Mouse (Mus musculus): Measurements from ENCODE around the gene Tmem246. TPM values are rescaled to one million over a fixed set of nuclear protein-coding genes. Genes with fewer than 3 reads are reported as not detected.

The Tmem246 gene
- polyA plus RNA-seq, 1 experiment from 2014 or later, result 17.3 TPM

DNA sequence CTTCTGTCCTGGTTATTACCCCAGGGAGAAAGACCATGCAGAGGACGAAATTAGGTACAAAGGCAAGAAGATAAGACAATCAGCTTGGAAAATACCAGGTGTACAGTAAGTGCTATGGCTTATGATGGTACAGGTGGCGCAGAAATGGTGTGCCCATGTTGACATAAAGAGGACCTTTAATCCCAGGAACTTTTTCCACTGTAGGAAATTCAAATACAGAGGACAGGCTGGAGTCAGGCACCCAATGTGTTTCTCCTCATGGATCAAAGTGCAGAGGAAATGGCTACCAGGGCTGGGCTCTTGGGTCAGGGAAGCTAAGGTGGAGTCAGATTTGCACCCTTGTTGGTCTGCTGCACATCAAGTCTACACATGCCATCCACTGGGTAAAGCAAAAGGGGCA, 7.5 kb downstream of the Tmem246 start:
- Histone ChIP-seq H3K9ac (ENCODE audit: low read length) (no peak overlapping the region), H3K27me3 (ENCODE audit: control insufficient read depth, insufficient read depth, low read length) (no peaks in the 10 kb centered on the region), H3K9me3 (ENCODE audit: control insufficient read depth, low read length) (no peaks in the 10 kb centered on the region), H3K4me1 (replicated peaks; ENCODE audit: control insufficient read depth, insufficient read depth, low read length) (no peaks in the 10 kb centered on the region), H3K27ac (ENCODE audit: low read depth, low read length) (no peak overlapping the region), H3K4me2 (ENCODE audit: low read depth, low read length, severe bottlenecking) (no peak overlapping the region), H3K4me3 (ENCODE audit: low read depth, low read length) (no peak overlapping the region), H3K36me3 (ENCODE audit: control insufficient read depth, insufficient read depth, low read length) (no peaks in the 10 kb centered on the region; the same call in 1 of the 2 replicates)
- WGBS, result 89% methylated on average over 2 of the region's 2 CpGs
- ATAC-seq (replicated peaks; ENCODE audit: low FRiP score) (no peak), DNase-seq (ENCODE audit: low spot score) (no peak)

DNA sequence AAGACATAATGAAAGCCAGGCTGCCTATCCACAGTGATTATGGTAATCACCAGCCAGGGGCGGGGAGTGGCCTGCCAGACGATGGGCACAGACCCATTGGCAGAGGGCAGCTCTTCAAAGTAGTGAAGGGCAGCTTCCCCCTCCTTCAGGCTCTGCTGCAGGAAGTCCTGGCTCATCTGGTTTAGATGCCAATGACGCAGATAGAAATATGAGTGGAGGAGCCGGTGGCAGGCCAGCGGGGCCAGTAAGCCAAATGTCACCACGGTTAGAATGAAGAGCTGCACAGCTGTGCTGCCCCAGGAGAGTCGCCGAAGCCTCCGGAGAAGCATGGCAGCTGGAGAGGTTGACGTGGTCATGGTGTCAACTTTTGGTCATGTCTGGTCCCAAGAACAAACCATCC, 10.9 kb downstream of the Tmem246 start:
- DNase-seq (ENCODE audit: low spot score) (no peak), ATAC-seq (replicated peaks; ENCODE audit: low FRiP score) (no peak)
- no peaks in the 10 kb centered on the region; the same call in 1 of the 2 replicates for H3K36me3 ChIP-seq (ENCODE audit: control insufficient read depth, insufficient read depth, low read length)
- no peak overlapping the region for H3K27ac ChIP-seq (ENCODE audit: low read depth, low read length)
- H3K9ac ChIP-seq (ENCODE audit: low read length), result no peak overlapping the region
- H3K4me3 ChIP-seq (ENCODE audit: low read depth, low read length), result no peak overlapping the region
- no peaks in the 10 kb centered on the region for H3K4me1 ChIP-seq (replicated peaks; ENCODE audit: control insufficient read depth, insufficient read depth, low read length)
- no peaks in the 10 kb centered on the region for H3K27me3 ChIP-seq (ENCODE audit: control insufficient read depth, insufficient read depth, low read length)
- H3K4me2 ChIP-seq (ENCODE audit: low read depth, low read length, severe bottlenecking), result no peak overlapping the region
- 94% methylated on average over 10 of the region's 10 CpGs for WGBS
- no peaks in the 10 kb centered on the region for H3K9me3 ChIP-seq (ENCODE audit: control insufficient read depth, low read length)

DNA sequence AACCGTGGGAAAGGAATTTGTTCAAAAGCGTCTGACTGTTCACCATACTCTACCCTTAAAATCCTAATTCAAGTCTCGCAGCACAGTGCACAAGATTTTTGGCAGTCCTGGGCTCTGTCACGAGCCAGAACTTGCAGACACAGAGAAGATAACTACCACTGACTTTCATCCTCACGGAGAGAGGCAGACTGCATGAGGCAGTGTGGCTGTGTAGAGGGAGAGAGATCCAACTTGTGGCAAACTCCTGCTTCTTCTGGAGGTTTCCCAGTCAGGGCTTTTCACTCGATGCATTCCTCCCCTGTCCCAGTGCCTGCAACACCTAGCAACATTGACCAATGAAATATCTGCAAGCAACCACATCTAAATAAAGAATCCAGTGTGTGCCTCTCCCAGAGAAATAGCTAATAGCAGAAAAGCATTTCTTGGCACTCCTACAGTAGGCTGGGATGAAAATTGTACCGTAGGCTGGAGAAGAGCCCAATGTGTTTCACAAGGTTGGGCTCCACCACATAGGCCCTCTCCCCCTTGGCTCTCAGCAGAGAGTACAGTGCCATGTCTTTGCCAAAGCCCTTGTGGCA, 12.1 kb downstream of the Tmem246 start:
- no peak overlapping the region for H3K4me3 ChIP-seq (ENCODE audit: low read depth, low read length)
- H3K4me1 ChIP-seq (replicated peaks; ENCODE audit: control insufficient read depth, insufficient read depth, low read length), result no peaks in the 10 kb centered on the region
- no peak overlapping the region for H3K9ac ChIP-seq (ENCODE audit: low read length)
- DNase-seq (ENCODE audit: low spot score) (no peak), ATAC-seq (replicated peaks; ENCODE audit: low FRiP score) (no peak)
- H3K27me3 ChIP-seq (ENCODE audit: control insufficient read depth, insufficient read depth, low read length), result no peaks in the 10 kb centered on the region
- H3K36me3 ChIP-seq (ENCODE audit: control insufficient read depth, insufficient read depth, low read length), result no peaks in the 10 kb centered on the region; the same call in 1 of the 2 replicates
- H3K9me3 ChIP-seq (ENCODE audit: control insufficient read depth, low read length), result no peaks in the 10 kb centered on the region
- no peak overlapping the region for H3K4me2 ChIP-seq (ENCODE audit: low read depth, low read length, severe bottlenecking)
- H3K27ac ChIP-seq (ENCODE audit: low read depth, low read length), result no peak overlapping the region
- 91% methylated on average over 7 of the region's 7 CpGs for WGBS

DNA sequence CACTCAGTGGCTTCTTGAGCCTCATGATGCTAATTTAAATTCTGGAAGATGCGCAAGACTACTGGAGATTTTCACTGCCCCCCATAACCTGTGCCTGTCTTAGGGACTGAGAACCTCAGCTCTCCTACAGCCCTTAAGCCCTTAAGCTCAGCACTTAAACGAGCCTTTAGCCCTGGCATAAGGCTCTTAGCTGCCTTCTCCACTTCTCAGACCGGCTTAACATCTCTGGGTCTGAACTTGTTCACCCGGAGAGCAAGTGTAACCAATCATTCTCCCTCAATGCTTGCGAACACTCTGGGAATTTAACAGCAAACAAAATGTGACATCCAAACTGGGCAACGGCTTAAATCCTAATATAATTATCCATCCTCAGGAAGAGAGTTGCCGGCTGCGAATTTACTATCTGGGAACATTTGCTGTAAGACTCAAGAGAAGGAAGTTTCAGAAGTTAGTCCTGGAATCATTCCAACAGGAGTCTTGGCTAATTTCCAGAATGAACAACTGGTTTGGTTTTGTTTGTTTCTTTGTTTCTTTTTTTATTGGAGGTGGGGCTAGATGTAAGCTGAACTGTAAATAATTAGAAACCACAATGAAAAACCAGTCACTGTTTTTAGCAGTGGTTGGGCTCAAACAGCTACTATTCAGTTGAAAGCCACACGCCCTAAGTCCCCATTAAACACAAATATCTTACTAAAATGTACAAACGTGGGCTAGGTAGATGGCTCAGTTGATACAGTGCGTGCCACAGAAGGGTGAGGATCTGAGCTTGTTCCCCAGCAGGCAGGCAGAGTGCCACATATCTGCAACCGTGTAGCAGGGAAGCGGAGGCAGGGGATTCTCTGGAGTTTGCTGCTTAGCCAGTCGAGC, 13.5 kb downstream of the Tmem246 start:
- Histone ChIP-seq H3K4me3 (ENCODE audit: low read depth, low read length) (no peak overlapping the region), H3K4me1 (replicated peaks; ENCODE audit: control insufficient read depth, insufficient read depth, low read length) (no peaks in the 10 kb centered on the region), H3K9me3 (ENCODE audit: control insufficient read depth, low read length) (no peaks in the 10 kb centered on the region), H3K4me2 (ENCODE audit: low read depth, low read length, severe bottlenecking) (no peak overlapping the region), H3K36me3 (ENCODE audit: control insufficient read depth, insufficient read depth, low read length) (no peaks in the 10 kb centered on the region; the same call in 1 of the 2 replicates), H3K27ac (ENCODE audit: low read depth, low read length) (no peak overlapping the region), H3K27me3 (ENCODE audit: control insufficient read depth, insufficient read depth, low read length) (no peaks in the 10 kb centered on the region), H3K9ac (ENCODE audit: low read length) (no peak overlapping the region)
- DNase-seq (ENCODE audit: low spot score), result no peak
- 79% methylated on average over 14 of the region's 14 CpGs for WGBS
- no peak for ATAC-seq (replicated peaks; ENCODE audit: low FRiP score)

DNA sequence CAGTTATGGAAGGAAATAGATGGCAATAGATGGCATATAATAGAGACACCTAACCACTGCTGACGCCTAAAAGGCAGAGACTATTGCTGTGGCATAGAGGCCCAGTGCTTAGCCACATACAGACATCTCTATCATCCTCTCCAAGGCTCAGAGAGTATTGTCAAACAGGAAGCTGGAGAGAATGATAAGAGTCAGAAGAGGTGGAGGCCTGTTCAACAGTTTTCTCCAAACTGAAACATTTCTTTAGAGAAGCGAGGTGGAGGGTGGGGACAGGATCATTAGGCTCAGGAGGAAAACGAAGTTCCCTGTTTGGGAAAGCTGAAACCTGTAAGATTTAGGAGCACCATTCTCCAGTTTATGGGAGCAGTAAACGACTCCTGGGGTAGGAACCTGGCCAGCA, 16.4 kb downstream of the Tmem246 start:
- 78% methylated on average over 4 of the region's 4 CpGs for WGBS
- H3K27me3 ChIP-seq (ENCODE audit: control insufficient read depth, insufficient read depth, low read length), result no peaks in the 10 kb centered on the region
- no peak for ATAC-seq (replicated peaks; ENCODE audit: low FRiP score)

DNA sequence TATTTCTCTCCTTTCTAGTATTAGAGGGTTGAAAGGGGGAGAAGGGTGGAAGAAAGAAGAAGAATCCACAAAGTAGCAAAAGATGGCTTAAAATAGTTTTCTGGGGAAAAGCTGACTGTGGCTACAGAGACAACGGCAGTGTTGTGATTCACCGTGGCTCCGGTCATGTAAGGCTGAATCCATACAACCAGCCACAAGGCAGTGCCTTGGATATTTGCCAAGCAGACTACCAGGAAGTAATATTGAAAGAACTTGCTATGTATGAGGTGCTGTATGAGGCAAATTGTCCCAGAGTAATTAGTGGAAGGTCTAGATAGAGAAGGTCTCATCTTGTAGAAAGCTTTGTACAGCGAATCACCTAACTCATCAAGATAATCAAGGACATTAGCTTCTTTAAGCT, 25.5 kb downstream of the Tmem246 start:
- H3K4me2 ChIP-seq (ENCODE audit: low read depth, low read length, severe bottlenecking), result no peak overlapping the region
- no peak overlapping the region for H3K9ac ChIP-seq (ENCODE audit: low read length)
- DNase-seq (ENCODE audit: low spot score) (no peak), ATAC-seq (replicated peaks; ENCODE audit: low FRiP score) (no peak)
- H3K9me3 ChIP-seq (ENCODE audit: control insufficient read depth, low read length), result no peaks in the 10 kb centered on the region
- no peaks in the 10 kb centered on the region for H3K4me1 ChIP-seq (replicated peaks; ENCODE audit: control insufficient read depth, insufficient read depth, low read length)
- WGBS, result 91% methylated on average over 4 of the region's 4 CpGs
- H3K27ac ChIP-seq (ENCODE audit: low read depth, low read length), result no peak overlapping the region
- H3K4me3 ChIP-seq (ENCODE audit: low read depth, low read length), result no peak overlapping the region
- no peaks in the 10 kb centered on the region for H3K36me3 ChIP-seq (ENCODE audit: control insufficient read depth, insufficient read depth, low read length)
- no peaks in the 10 kb centered on the region for H3K27me3 ChIP-seq (ENCODE audit: control insufficient read depth, insufficient read depth, low read length)

More for the DNA sequence above, 16.4 kb downstream of the Tmem246 start:
- Histone ChIP-seq H3K36me3 (ENCODE audit: control insufficient read depth, insufficient read depth, low read length) (no peaks in the 10 kb centered on the region; the same call in 1 of the 2 replicates), H3K4me2 (ENCODE audit: low read depth, low read length, severe bottlenecking) (no peak overlapping the region), H3K9ac (ENCODE audit: low read length) (no peak overlapping the region), H3K4me3 (ENCODE audit: low read depth, low read length) (no peak overlapping the region), H3K4me1 (replicated peaks; ENCODE audit: control insufficient read depth, insufficient read depth, low read length) (no peaks in the 10 kb centered on the region), H3K9me3 (ENCODE audit: control insufficient read depth, low read length) (no peaks in the 10 kb centered on the region), H3K27ac (ENCODE audit: low read depth, low read length) (no peak overlapping the region)
- DNase-seq (ENCODE audit: low spot score), result no peak

DNA sequence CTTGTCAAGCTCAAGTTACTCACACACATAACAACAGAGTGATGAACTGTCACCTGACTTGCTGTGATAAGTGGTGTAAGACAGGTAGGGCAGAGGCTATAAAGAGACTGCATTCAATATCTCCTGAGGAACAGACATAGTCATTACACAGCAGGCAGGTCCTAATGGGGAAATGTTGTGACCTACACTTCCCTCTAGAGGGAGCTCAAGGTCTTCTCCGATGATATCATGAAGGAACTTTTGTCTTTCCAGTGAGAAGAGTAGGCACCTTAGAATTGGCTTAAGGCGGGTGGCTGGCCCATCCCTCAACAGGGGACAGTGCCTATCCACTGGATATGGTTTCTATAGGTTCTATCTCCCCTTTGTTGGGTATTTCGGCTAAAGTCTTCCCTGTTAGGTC, 30.1 kb downstream of the Tmem246 start:
- Histone ChIP-seq H3K36me3 (ENCODE audit: control insufficient read depth, insufficient read depth, low read length) (no peaks in the 10 kb centered on the region), H3K9me3 (ENCODE audit: control insufficient read depth, low read length) (no peaks in the 10 kb centered on the region), H3K9ac (ENCODE audit: low read length) (no peak overlapping the region), H3K4me3 (ENCODE audit: low read depth, low read length) (no peak overlapping the region), H3K27ac (ENCODE audit: low read depth, low read length) (no peak overlapping the region), H3K4me2 (ENCODE audit: low read depth, low read length, severe bottlenecking) (no peak overlapping the region), H3K4me1 (replicated peaks; ENCODE audit: control insufficient read depth, insufficient read depth, low read length) (no peaks in the 10 kb centered on the region), H3K27me3 (ENCODE audit: control insufficient read depth, insufficient read depth, low read length) (no peaks in the 10 kb centered on the region)
- ATAC-seq (replicated peaks; ENCODE audit: low FRiP score) (peak; percentile 75), DNase-seq (ENCODE audit: low spot score) (peak; percentile 60)
- WGBS, result 22% methylated on average over 3 of the region's 3 CpGs

DNA sequence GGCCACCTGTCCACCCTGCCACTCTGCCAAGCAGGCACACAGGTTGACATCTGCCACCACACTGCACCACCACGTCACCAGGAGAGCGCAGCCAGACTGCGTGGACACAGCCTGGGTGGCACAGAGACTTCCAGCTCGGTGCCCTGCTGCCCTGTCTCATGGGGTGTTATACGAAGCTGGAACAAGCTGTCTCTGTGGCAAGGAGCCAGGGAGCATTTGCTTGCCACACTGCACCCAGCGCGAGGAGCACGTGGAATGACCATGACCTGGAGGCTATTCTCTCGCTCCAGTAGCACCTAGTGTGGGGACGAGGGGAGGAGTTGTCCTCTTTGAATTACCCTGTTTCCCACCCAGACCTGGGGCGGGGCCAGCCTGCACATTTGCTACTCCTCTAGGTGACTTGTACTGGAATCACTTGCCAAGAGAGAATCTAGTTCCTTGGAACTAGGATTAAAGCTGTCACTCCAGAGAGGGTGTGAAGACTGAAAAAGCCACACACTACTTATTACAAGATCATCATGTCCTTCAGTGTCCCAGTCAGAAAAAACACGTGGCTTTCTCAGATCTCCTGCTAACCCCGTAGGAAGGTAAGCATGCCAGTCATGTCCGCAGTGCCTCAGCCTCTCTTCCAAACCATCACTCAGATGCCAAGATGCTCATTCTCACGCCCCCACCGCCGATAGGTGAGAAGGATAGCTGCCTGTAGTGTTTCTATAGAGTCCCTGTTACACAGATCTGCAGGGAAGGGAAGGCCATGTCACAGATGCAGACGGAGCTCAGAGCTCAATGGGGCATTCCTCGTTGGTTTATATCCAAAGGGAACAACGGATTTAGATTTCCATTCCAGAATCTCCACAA, 37.5 kb downstream of the Tmem246 start:
- Histone ChIP-seq H3K4me3 (ENCODE audit: low read depth, low read length) (no peak overlapping the region), H3K9me3 (ENCODE audit: control insufficient read depth, low read length) (no peaks in the 10 kb centered on the region), H3K4me2 (ENCODE audit: low read depth, low read length, severe bottlenecking) (no peak overlapping the region), H3K36me3 (ENCODE audit: control insufficient read depth, insufficient read depth, low read length) (no peaks in the 10 kb centered on the region), H3K9ac (ENCODE audit: low read length) (no peak overlapping the region), H3K27ac (ENCODE audit: low read depth, low read length) (no peak overlapping the region), H3K27me3 (ENCODE audit: control insufficient read depth, insufficient read depth, low read length) (no peaks in the 10 kb centered on the region), H3K4me1 (replicated peaks; ENCODE audit: control insufficient read depth, insufficient read depth, low read length) (no peaks in the 10 kb centered on the region)
- DNase-seq (ENCODE audit: low spot score), result no peak
- ATAC-seq (replicated peaks; ENCODE audit: low FRiP score), result no peak
- 81% methylated on average over 20 of the region's 20 CpGs for WGBS

Data from forebrain, embryonic 11.5 days (tissue).